Mouse (Mus musculus) heart, embryonic 16.5 days (tissue): ENCODE results near the gene Teddm1a. TPM values are rescaled to one million over a fixed set of nuclear protein-coding genes. Genes with fewer than 3 reads are reported as not detected.

ENCODE experiments used
- ATAC-seq: fragments of 200-750 bp; cut with Nextera tagmentation; replicated peaks from 2 replicates; pipeline ENCODE4 v1.8.0; 2017; ENCODE audit warnings: moderate number of reproducible peaks; ENCODE audit not compliant: insufficient read depth, low FRiP score; ENCODE audit errors: extremely low read depth
- H3K27ac ChIP-seq: fragments of 300-500 bp; sonication (generic); 2 replicates; pipeline ENCODE4 v1.5.1; 2014; ENCODE audit warnings: mild to moderate bottlenecking, low read length, control low read depth, moderate library complexity
- H3K27me3 ChIP-seq: fragments of 300-500 bp; sonication (generic); 2 replicates; pipeline ENCODE4 v1.6.1; 2014; ENCODE audit warnings: low read length, mixed read lengths; ENCODE audit not compliant: control insufficient read depth, insufficient read depth
- H3K36me3 ChIP-seq: fragments of 300-500 bp; sonication (generic); 2 replicates; pipeline ENCODE4 v1.6.1; 2014; ENCODE audit not compliant: control insufficient read depth, insufficient read depth
- H3K4me1 ChIP-seq: fragments of 300-500 bp; sonication (generic); 2 replicates; pipeline ENCODE4 v1.6.1; 2014; ENCODE audit warnings: low read length, mixed read lengths; ENCODE audit not compliant: control insufficient read depth, insufficient read depth
- H3K4me2 ChIP-seq: fragments of 300-500 bp; sonication (generic); 2 replicates; pipeline ENCODE4 v1.6.1; 2014; ENCODE audit warnings: low read depth, mild to moderate bottlenecking, control low read depth, low read length
- H3K4me3 ChIP-seq: fragments of 300-500 bp; sonication (generic); 2 replicates; pipeline ENCODE4 v1.5.1; 2014; ENCODE audit warnings: mild to moderate bottlenecking, control low read depth, low read length
- H3K9ac ChIP-seq: fragments of 300-500 bp; sonication (generic); 2 replicates; pipeline ENCODE4 v1.6.1; 2014; ENCODE audit warnings: low read length, control low read depth
- H3K9me3 ChIP-seq: fragments of 300-500 bp; sonication (generic); replicated peaks from 2 replicates; pipeline ENCODE4 v1.6.1; 2016; ENCODE audit warnings: low read length; ENCODE audit not compliant: control insufficient read depth
- WGBS: fragments of 180-500 bp; shearing (Covaris S2); extraction: QIAGEN DNeasy Blood & Tissue Kit; methylation state at CpG from one replicate; pipeline ENCODE4 v1.1.7; 2014; 5-methylcytosine and 5-hydroxymethylcytosine counted together
- polyA plus RNA-seq: library from polyadenylated mRNA; unstranded; fragments of >200 nt; fragmentation: Nextera tagmentation; extraction: Ambion mirVana; gene quantifications from 2 replicates; pipeline ENCODE4 v1.2.1, GENCODE M21; 2015

Teddm1a gene
- polyA plus RNA-seq, 1 experiment from 2014 or later = not detected

DNA sequence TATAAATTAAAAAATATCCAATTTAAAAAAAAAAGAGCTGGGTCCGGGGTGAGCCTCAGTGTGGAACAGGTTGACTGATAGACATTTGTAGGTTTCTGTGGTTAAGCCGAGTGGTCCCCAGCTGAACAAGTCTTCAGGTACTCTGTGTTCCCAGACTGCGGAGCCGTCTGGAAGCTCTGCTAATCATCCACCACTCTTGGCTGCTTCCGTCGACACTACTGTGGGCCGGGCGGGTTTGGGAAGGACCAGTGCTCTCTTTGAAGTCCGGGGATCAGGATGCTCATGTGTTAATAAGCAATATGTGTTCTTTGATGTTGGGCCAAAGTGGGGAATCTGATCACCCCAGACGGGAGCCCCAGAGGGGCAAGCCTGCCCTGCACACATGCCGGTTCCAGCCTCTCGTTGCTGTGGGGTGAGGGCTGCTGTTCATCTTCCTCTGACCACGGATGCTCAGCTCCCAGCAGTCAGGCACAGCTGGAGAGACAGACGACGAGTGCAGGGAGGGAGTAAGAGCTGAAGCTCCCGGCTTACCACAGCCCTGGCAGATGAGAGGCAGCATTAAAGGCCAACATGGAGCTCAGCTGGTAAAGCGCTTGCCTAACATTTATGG is 5.4 kb upstream of the Teddm1a start:
- H3K4me2 ChIP-seq = no peak overlapping the region
- H3K9ac ChIP-seq = no peak overlapping the region
- WGBS = 30% methylated on average over 17 of the region's 17 CpGs
- no peak overlapping the region for H3K27ac ChIP-seq
- H3K9me3 ChIP-seq = no peaks in the 10 kb centered on the region
- no peak overlapping the region for H3K4me3 ChIP-seq
- no peak for ATAC-seq
- H3K27me3 ChIP-seq = no peaks in the 10 kb centered on the region
- H3K36me3 ChIP-seq = no peaks in the 10 kb centered on the region
- H3K4me1 ChIP-seq = no peaks in the 10 kb centered on the region

DNA sequence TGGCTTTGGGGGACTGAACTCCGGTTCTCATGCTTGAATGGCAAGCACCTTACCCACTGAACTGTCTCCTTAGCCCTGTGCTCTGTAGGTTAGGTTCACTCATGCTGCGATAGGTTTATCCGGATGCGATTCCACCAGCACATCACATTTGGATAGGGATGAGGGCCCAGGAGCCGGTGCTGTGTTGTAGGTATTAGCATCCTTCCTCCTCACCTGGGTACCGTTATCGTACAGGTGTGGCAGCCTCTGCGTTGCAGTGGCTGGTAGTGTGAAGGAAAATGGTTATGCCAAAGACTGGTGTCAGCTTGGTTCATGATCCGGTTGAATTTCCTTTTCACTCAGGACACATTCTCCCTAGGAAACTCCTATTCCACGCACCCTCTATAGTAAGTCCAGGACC is 1.4 kb upstream of the Teddm1a start:
- Histone ChIP-seq H3K27me3 (no peaks in the 10 kb centered on the region), H3K4me3 (no peak overlapping the region), H3K4me1 (no peaks in the 10 kb centered on the region), H3K9me3 (no peaks in the 10 kb centered on the region), H3K4me2 (no peak overlapping the region), H3K9ac (no peak overlapping the region), H3K27ac (no peak overlapping the region), H3K36me3 (no peaks in the 10 kb centered on the region)
- 91% methylated on average over 10 of the region's 10 CpGs for WGBS
- no peak for ATAC-seq

DNA sequence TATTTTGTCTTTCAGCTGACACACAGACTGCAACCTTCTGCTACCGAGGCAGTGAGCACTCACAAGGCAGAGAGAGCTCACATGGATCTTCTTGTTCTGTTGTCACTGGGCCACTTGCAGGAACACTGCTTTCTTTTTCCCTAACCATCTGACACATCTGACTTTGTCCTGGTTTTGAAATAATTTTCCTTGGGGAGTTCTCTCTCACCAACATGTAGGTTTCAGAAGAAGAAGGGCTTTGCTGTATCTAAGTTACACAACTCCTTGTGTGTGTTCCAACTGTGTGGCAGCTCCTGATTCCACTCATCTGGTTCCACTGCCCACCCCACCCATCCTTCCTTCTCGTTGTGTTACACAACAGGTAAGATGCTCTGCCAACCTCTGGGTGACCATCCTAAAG is 2.2 kb downstream of the Teddm1a start:
- no peaks in the 10 kb centered on the region for H3K9me3 ChIP-seq
- H3K27me3 ChIP-seq = no peaks in the 10 kb centered on the region
- H3K36me3 ChIP-seq = no peaks in the 10 kb centered on the region
- H3K4me2 ChIP-seq = no peak overlapping the region
- 53% methylated on average over 2 of the region's 2 CpGs for WGBS
- no peaks in the 10 kb centered on the region; the same call in 1 of the 2 replicates for H3K4me1 ChIP-seq
- no peak overlapping the region for H3K9ac ChIP-seq
- no peak overlapping the region for H3K27ac ChIP-seq
- no peak overlapping the region for H3K4me3 ChIP-seq
- ATAC-seq = no peak

DNA sequence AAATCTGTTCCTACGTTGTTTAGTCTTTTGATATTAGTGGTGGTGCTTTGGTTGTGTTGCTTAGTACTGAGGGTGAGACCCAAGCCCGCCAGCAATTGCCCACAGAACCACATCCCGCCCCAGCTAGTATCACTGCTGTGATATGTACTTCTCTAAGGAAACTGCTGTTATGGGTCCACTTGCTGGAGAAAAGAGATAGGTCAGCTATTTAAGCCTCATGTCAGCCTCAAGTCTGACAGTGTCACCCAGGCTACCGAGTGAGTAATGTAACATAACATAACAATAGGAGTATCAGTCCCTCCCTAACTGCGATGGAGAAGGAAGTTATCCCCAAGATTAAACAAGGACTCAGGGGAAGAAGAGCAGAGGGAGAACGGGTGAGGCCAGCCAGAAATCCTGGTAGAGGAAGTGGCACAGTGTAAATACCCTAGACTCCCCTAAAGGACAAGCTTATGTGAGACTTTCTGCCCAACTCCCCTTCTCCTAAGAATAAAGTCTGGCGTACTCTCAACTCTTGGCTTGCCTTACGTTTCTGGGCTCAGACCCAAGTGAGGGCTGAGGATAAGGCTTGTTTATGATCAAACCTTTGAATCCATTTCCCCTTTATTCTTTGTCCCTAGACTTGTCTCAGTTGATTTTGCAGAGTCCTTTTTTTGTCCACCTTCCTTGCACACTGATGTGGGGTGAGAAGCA is 2.8 kb downstream of the Teddm1a start:
- H3K4me1 ChIP-seq = peaks cover 3% of the 10 kb centered on the region; the same call in 1 of the 2 replicates
- no peak for ATAC-seq
- 38% methylated on average over 8 of the region's 8 CpGs for WGBS
- H3K27ac ChIP-seq = no peak overlapping the region
- no peaks in the 10 kb centered on the region for H3K27me3 ChIP-seq
- no peak overlapping the region for H3K9ac ChIP-seq
- H3K9me3 ChIP-seq = no peaks in the 10 kb centered on the region
- H3K4me3 ChIP-seq = no peak overlapping the region
- H3K36me3 ChIP-seq = no peaks in the 10 kb centered on the region
- H3K4me2 ChIP-seq = no peak overlapping the region

DNA sequence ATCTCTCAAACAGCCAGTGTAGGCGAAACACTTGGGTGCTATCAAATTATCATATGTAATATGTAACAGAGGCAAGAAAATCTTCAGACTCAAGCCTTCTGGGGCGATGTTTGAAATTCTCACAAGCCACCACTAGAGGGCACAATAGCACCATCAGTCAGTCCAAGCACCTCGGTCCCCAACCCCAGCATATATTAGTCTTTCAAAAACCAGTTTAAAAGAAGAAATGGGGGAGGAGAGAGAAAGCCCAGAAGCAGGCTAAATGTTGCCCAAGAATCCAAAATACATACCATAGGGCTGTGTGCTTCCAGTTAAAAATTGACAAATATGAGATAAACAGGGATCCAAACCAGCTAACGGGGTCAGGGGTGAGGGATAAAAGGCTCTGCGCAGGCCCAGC is 3.4 kb downstream of the Teddm1a start:
- H3K27ac ChIP-seq = no peak overlapping the region
- H3K4me1 ChIP-seq = peaks cover 3% of the 10 kb centered on the region; the same call in 1 of the 2 replicates
- no peak overlapping the region for H3K9ac ChIP-seq
- no peak overlapping the region for H3K4me2 ChIP-seq
- H3K4me3 ChIP-seq = no peak overlapping the region
- ATAC-seq = no peak
- H3K9me3 ChIP-seq = no peaks in the 10 kb centered on the region
- WGBS = 37% methylated on average over 5 of the region's 5 CpGs
- no peaks in the 10 kb centered on the region for H3K36me3 ChIP-seq
- H3K27me3 ChIP-seq = no peaks in the 10 kb centered on the region

DNA sequence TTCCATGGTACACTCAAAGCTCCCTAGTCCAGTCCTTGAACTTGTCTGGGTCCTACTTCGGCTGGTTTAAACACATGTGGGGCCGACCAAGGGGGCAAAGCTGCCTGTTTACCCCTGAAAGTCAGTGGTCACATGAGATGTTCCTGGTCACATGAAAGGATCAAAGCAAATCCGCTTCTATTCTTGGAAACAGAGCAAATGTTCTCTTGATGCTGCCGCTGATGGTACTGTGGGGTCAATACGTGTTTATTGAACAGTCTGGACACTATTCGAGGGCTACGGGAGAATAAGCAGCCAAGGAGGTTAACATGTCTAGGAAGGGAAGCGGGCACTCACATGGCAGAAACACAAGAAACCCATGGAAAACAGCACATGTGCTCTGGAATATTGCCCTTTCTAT is 5.7 kb downstream of the Teddm1a start:
- H3K4me3 ChIP-seq = no peak overlapping the region
- H3K4me2 ChIP-seq = no peak overlapping the region
- no peaks in the 10 kb centered on the region for H3K27me3 ChIP-seq
- WGBS = 70% methylated on average over 8 of the region's 8 CpGs
- H3K9me3 ChIP-seq = no peaks in the 10 kb centered on the region
- no peak overlapping the region for H3K27ac ChIP-seq
- H3K4me1 ChIP-seq = peaks cover 13% of the 10 kb centered on the region
- ATAC-seq = no peak
- no peak overlapping the region for H3K9ac ChIP-seq
- H3K36me3 ChIP-seq = no peaks in the 10 kb centered on the region

DNA sequence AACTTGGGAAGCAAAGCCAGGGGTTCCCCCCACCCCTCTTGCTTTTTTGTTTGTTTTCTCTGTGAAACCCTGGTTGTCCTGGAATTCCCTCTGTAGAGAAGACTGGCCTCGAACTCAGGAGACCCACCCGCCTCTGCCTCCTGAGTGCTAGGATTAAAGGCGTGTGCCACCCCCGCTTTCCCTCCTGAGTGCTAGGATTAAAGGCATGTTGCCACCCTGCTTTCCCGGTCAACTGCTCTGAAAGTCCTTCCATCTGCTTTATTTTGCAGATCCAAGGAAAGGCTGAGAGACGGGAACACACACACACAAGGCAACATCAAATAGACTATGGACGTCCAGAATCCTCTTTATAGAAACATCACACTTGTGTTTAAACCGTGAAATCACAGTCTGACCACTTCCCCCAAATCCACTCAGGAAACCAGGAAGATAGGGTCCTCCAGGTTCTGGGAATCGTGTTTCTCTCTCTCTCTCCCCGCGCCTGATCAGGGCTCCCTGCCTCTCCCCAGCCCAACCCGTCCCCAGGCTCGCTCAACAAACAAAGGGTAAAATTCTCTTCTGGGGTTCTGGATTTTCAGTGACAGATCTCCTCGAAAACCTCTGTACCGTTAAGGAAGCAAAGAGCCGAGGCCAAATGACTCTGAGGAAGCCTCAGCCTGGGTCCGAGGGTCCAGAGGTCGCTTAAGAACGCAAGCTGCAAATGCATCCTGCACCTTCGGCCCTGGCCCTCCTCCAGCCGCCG is 7.6 kb downstream of the Teddm1a start:
- 16% methylated on average over 22 of the region's 22 CpGs for WGBS
- H3K36me3 ChIP-seq = peaks cover 12% of the 10 kb centered on the region; the same call in 1 of the 2 replicates
- H3K9me3 ChIP-seq = no peaks in the 10 kb centered on the region
- peak overlapping the region; percentile 82 for H3K4me2 ChIP-seq
- peaks cover 13% of the 10 kb centered on the region for H3K4me1 ChIP-seq
- H3K4me3 ChIP-seq = peak overlapping the region; percentile 88
- 0 out of 2 replicates have a peak, but pooled peaks have one; percentile 19 for ATAC-seq
- no peaks in the 10 kb centered on the region for H3K27me3 ChIP-seq
- peak overlapping the region; percentile 85 for H3K27ac ChIP-seq
- H3K9ac ChIP-seq = peak overlapping the region; percentile 71

DNA sequence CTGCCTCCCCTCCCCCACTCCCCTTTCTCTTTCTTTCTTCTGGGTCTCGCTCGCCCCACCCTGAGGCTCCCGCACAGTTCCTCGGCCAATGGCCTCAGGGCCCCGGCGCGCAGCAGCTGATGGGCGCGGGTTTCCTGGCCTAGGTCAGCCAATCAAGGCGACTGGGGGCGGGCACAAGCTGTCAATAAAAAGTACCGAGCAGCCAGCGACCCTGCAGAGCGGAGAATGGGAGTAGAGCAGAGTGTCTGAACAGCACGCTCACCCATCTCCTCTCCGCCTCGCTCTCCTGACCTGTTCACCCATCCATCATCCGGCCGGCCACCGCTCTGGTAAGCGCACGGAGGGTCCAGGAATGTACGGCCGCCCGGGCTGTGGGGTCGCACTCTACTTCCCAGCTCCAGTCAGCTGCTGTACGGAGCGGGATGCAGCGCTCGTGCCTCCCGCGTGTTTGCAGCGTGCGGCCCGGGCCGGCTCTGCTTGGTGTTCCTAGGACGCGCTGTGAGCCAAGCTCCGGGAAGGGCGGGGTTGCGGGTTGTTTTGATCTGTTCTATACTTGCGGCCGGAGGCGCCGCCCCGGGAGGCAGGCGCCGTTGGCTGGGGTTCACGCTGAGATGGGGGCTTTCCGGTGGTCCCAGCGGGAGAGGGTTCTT is 8.3 kb downstream of the Teddm1a start, which contains the start of the genes Glul and Teddm2:
Gene Glul (plus strand): TSS at position 214 of the 650 bp plus-strand sequence.
Gene Teddm2 (minus strand): TSS at position 498 of the 650 bp plus-strand sequence.
- H3K27ac ChIP-seq = peak within 1 kb of the TSS; percentile 96
- peak within 1 kb of the TSS; percentile 81 for H3K9ac ChIP-seq
- peak; percentile 97 for ATAC-seq
- no peaks in the 10 kb centered on the region for H3K9me3 ChIP-seq
- peak within 1 kb of the TSS; percentile 82 for H3K4me2 ChIP-seq
- H3K4me3 ChIP-seq = peak within 1 kb of the TSS; percentile 88
- peaks cover 15% of the 10 kb centered on the region; the same call in 1 of the 2 replicates for H3K36me3 ChIP-seq
- no peaks in the 10 kb centered on the region for H3K27me3 ChIP-seq
- under 1% methylated on average over 51 of the region's 51 CpGs for WGBS
- peaks cover 13% of the 10 kb centered on the region for H3K4me1 ChIP-seq
